Mouse (Mus musculus): ENCODE results near the gene Acmsd.
"Not testable (repeated sequence)": the region's sequence is repeated elsewhere in the genome, so short reads cannot be mapped to it uniquely, and the experiment has no call there.

DNA sequence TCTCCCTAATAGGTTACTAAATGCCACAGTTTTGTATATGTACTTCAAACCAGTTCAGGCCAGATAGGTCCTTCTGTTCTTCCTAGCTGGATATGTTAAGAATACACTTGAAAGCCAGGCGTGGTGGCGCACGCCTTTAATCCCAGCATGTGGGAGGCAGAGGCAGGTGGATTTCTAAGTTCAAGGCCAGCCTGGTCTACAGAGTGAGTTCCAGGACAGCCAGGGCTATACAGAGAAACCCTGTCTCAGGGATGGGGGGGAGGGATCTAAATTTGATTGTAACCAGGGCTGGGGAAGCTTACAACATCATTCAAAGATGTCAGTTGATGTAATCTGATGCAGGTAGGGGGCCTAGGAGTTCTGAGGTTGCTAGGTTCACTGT, 27.9 kb downstream of the Acmsd start:
- not testable (repeated sequence) for TF ChIP-seq EP300, CTCF (IDR thresholded peaks at IDR 0.05)

Measured in lung, postnatal 0 days (tissue).